Mouse (Mus musculus) erythroblast, adult 5-6 weeks (primary cell): ENCODE results near the gene Pir. TPM values are rescaled to one million over a fixed set of nuclear protein-coding genes. Genes with fewer than 3 reads are reported as not detected.

Source experiments
- ATAC-seq: replicated peaks from 2 replicates; pipeline ENCODE4 v1.8.0; 2016; ENCODE audit warnings: moderate number of reproducible peaks, mild to moderate bottlenecking, moderate TSS enrichment, inconsistent platforms; ENCODE audit not compliant: poor library complexity, low FRiP score, severe bottlenecking
- total RNA-seq, 2 experiments: library from RNA; stranded (forward) in 1 of 2; stranded (reverse) in 1 of 2; fragments of 150-400 nt in 1 of 2; fragments of 200-764, 138-1000 nt in 1 of 2; gene quantifications; 2 replicates each; pipeline versions ENCODE4 v1.2.3 to v1.2.4; 2015 to 2017; ENCODE audit warnings: low replicate concordance in 2 of 2

The Pir gene
- total RNA-seq (2015; ENCODE audit: low replicate concordance) (1.9 and 7.7 TPM in 2 replicates), total RNA-seq (2017; ENCODE audit: low replicate concordance) (10.1 and 11.4 TPM in 2 replicates)

DNA sequence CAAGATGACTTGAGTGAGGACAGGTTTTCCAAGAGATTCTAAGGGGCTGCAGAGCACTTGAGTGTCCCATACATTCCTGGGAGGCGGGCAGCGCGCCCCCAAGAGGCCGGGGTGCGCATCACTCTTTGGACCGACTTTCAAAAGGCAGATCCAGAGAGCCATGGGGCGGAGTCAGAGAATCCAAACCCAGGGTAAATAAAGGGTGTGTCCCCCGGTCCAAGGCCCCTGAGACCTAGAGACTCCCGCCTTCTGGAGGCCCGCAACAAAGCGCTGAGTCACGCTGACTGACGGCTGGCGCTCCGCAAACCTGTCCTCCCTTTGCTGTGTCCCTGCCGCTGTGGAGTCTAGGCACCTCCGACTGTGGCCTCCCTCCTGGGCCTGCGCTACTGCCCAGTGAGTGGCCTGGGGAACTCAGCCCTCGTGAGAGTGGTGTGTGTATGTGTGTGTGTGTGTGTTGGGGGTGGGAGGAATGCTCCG lies at the start of gene Pir:
Gene Pir (plus strand): TSS at position 87 of the 477 bp plus-strand sequence.
- peak; percentile 95 for ATAC-seq

DNA sequence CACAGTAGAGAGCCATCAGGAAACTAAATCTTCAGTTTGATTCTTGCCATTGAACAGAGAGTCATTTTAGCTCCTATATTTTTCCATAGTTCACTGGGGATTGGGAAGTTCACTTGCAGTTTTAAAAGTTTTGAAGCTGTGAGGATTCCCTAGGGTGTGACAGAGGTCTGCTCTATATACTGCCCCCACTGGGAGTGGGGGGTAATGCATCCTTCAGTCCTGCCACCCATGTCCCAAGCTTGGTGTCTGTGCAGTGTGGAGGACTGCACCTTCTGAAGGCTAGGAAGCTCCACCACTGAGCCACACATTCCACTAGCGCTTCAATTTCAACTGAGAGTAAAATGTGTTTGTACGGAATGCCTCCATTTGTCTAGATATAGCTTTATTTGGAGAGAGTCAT lies 47.2 kb upstream of the Pir start:
- ATAC-seq = peak; percentile 96

DNA sequence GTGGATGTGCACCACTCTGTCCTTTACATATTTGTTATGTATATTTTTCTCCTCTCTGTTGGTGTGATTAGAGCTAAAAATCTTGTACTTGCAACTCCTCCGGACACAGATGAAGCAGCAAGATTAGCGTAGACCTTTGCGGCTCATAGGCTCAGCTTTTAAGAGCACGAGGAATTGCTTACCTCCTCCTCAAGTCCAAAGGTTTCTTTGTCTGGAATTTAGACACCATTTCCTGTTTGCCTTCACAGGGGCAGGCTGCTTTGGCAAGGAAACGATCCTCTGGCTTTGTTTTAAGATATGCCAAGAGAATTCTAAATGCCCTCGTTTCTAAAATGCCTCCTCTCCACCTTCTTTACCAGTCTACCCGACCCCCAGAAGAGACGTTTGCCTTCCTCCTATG lies 35.8 kb upstream of the Pir start:
- ATAC-seq = no peak

DNA sequence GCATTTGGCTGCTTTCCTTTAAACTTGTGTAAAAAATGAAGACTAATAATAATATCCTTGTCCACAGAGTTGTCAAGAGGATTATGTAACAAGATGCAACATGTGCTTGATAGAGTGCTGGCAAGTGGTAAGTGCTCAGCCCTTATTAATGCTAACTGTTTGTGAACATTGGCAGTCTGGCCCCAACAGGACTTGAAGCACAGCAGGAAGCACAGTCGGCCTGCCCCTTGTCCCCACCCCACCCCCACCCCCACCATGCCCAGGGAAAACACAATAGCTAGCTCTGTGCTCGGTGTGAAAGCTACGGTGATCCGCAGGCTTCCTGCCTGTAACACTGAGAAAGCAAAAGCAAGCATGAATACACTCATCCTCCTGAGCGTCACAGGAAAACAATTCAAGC lies 23.5 kb upstream of the Pir start:
- ATAC-seq = no peak

DNA sequence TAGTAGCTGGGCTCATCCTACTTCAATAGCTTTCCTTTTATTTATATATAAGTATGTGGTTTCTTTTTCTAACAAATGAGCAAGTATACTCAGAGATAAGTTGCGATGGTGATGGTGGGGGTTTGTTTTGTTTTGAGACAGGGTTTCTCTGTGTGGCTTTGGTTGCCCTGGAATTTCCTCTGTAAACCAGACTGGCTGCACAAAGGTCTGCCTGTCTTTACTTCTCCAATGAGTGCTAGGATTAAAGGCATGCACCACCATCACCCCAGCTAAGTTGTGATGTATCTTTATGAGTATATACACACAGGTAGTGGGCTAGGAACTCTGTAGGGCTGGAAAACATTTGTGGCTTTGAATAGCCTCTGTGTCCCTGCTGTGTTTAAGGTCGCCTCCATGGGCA lies 22.4 kb upstream of the Pir start:
- ATAC-seq = no peak

DNA sequence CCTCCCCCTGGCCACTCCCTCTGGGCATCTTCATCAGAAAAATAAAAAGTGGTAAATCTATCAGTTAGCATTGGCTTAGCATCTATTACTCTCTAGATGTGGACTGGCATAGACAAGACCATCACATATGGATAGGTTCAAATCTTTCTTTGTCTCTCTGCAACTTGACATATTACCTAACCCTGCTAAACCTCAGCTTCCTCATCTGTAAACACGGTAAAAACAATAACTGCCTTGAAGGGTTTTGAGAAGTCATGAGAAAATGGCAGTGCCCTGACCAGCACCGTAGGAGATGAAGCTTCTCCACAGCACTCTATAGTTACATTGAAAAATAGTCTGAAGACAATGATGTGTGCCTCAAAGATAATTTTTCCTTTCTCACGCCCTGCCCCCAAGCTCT lies 12.6 kb upstream of the Pir start:
- no peak for ATAC-seq

DNA sequence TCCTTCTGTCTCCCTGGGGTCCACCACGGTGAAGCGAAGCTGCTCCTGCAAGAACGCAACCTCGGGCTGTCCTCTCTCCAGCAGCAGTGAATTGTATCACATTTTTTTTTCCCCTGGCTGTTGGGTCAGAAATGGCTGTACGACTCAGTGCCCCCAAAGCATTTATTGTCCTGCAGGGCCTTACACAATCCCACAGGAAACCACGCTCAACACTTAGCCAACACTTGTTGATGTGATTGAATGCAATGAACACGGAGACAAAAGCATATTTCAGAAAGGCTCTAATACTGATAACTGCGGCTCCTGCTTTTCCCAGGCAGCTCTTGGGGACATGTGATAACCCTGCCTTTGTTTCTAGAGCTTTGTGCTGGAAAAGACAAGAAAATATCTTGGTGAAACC lies 11.1 kb upstream of the Pir start, which contains the start of gene Bmx:
Gene Bmx (minus strand): TSS at position 137 of the 400 bp plus-strand sequence.
- no peak for ATAC-seq

DNA sequence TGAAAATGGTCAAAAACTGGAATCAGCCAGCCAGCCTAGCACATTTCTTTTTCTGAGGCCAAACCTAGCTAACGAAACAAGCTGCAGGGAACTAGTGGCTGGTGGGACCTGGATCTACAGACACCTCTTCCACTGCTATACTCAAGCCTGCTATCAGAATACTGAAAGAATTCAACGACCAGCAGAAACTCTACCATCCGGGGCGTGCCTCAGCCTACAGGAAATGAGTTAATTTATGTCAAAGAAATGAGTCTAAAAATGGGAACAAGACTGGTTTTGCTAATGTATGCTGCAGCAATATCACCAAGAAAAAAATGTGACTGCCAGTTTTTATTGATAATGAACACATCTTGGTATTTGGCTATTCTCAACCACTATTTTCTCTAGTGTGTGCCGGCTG lies 10.5 kb upstream of the Pir start:
- no peak for ATAC-seq

DNA sequence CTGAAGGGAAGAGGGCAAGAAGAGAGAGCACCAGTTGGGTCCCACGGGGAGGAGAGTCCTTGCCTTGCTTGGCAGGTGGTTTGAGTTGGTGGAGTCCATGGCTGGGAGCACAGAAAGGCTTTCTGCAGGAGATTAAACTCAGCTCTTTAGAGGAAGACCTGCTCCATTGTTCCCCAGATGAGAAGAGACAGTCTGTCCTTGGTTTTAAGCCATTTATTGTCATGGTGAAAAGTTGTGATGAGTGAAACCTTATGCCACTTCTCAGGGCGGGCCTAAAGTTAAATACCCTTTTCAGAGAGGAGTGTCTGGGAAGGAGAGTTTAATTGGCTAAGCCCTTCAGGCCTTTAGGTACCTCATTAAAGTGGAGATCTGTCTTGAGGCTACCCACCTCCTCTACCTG lies 6.9 kb upstream of the Pir start:
- no peak for ATAC-seq

DNA sequence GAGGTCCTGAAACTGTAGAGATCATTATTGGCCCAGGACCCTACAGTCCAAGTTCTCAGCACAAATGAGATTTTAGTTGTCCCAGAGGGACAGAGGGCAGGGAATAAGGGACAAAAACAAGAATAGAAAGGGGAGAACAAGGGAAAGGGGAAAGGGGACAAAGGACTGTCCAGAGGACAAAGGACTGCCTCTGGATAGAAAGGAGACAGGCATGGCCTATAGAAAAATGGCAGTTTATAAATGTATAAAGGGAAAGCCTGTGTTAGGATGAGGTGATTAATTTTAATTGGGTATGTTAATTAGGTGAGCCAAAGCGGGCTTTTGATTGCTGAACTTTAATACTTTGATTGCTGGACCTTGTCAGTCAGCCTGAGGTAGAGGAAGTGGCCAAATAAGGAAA lies 4.3 kb upstream of the Pir start:
- ATAC-seq = no peak

DNA sequence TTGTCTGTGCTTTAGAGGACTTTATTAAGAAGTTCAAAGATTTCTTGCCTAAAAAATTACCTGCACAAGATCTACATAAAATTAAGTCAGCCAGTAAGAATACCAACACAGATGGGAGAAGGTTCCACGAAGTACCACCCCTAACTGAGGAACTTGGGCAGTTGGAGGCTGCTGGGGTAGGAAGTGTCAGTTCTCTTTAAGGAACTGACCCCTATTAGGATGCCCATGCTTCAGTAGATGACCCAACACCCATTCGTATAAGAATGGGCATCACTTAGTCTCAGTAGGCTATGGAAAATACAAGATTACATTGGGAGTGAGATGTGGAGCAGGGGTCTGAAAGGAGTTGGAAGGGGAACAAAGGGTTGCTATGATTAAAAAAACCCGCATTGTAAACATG lies 1.4 kb downstream of the Pir start:
- no peak for ATAC-seq

DNA sequence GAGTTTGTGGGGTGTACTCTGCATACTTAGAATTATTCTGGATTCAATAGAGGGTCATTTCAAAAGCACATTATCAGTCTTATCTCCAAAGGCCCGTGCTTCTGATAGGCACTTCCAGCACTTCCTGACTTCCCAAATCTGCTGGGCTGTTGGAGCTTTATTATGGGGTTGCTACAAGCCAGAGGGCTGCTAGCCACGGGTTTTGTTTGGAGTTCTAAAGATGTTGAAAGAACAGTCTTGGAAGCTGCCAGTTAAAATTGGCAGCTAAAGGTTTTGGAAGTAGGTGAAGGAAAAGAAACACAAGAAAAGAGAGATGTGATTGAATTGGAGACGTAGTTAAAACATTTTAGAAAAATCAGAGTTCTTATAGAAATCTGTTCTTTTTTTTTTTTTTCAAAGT lies 6.4 kb downstream of the Pir start:
- no peak for ATAC-seq

DNA sequence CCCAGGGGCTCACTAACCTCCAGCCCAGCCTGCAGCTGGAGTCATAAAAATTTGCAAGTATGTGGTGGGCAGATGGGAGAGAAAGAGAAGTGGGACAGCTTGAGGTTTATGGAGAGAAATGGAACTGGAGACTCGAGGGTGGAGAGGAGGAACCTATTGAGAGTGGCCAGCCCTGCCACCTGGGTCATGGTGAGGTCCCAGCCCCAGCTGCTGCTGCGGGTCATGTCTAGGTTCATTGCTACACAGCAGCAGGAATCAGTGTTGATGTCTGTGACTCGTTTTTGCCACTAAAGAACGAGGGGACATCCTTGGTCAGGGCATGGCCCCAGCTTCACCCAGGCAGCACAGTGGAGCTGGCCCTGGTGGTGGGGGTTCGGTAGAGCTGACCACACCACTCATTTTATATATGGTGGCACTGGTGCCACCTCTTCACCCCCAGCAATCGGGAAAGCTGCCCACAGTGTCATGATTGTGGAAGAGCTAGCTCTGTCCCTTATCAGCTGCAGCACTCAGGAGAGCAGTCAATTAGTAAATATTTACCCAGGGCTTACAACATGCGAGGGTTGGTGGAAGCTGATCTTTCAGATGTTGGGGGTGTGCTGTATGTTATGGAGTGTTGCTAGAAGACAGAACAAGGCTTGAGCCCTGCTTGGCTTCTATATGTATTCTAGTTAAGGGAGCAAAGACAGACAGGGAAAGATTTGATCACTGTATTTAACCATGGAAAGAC lies 11.9 kb downstream of the Pir start:
- ATAC-seq = no peak

DNA sequence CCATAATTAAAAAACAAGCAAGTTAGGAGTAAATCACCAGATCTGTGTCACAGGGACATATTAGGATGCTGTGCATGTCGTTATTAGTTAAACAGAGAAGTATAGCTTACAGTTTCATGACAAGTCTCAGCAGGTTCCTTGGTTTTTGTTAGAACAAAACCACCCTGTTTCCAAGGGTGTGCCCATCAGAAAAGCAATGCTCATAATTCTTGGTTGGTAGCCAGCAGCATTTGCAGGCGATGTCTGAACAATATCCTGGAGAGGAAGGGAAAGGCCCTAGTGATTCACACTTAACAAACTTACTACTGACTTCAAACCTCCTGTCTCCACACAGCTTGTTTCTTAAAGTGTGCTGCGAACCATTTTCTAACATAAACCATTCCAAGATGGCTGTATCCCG lies 14.6 kb downstream of the Pir start:
- ATAC-seq = no peak

DNA sequence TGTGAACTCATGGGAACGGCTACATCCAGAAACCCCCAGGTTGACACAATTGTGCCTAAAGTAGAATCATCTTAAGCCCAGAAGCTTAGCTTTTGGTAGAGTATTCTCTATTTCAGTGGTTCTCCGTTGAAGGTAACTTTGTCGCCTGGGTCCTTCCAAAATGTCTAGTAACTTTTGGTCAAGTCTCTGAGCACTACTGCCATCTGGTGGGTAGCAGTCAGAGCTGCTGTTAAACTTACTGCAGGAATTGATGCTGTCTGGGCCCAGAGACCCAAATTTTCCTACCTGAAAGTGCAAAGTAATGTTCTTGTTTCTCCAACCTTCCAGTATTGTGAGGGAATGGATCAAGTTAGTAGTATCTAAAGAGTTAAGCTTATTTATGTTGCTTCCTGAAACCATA lies 17.9 kb downstream of the Pir start:
- peak; percentile 77 for ATAC-seq

DNA sequence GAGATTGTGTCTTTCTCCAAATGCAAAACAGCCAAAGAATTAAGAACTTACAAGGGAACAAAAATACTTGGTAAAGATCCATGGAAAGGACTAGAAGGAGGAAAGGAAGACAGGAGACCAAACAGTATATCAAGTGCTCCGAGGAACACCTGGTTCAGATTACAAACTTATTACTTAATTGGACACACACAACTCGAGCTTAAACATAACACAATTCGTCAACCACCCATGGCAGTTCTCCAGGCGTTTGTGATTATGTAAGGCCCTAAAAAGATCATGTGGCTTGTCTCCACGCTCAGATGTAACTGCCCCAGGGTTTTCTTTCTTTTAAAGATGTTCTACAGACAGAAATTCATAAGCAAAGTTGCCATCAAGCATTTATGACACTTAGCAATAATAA lies 22.0 kb downstream of the Pir start:
- ATAC-seq = no peak

DNA sequence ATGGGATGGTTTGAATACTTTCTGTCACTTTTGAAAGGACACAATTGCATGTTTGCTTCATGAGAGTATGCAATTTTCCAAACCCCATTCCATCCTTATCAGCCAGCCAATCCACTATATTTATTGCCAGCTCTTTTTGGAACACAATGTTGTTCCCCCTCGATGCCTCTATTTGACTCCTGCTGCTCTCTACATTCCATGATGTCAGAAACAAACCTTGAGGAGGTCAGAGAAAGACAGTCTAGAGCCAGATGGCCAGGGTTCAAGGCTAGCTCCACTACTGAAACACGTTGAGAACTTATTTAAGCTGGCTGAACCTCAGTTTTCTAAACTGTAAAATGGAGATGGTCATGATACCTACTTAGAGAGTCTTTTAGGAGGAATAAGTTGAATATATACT lies 37.1 kb downstream of the Pir start:
- ATAC-seq = no peak

DNA sequence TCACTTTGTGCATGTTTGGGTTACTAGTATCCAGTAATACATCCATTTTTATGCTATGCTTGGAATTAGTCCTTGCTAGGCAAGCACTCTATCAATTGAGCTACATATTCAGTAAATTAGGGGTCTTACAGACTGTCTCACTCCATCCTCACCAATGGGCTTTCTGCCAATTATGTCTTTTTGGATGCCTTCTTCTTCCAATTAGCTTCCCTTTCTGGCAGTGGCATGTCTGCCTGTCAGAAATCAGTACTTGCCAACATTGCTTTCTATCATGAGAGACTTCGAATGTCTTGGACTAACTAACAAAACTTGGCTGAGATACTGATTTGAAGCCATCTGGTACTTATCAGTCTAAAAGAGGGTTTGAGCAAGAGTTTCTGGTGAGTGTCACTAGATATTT lies 44.7 kb downstream of the Pir start:
- ATAC-seq = no peak

DNA sequence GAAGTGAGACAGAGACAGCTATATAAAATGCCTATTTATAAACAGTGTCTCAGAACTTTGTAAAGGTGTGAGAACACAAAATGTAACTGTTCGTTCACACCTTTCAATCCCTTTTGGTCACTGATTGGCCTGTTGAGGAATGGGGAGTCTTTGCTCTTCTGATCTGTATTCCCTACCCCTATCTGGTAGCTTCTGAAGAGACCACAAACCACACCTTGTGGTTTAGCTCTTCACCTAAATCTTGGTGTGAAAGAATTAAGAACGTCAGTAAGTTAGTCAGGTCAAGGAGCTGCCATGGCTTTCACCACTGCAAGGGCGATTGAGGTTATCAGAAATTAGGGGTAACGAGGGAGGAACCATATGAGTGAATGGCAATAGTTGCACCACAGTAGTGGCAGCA lies 49.4 kb downstream of the Pir start:
- no peak for ATAC-seq

DNA sequence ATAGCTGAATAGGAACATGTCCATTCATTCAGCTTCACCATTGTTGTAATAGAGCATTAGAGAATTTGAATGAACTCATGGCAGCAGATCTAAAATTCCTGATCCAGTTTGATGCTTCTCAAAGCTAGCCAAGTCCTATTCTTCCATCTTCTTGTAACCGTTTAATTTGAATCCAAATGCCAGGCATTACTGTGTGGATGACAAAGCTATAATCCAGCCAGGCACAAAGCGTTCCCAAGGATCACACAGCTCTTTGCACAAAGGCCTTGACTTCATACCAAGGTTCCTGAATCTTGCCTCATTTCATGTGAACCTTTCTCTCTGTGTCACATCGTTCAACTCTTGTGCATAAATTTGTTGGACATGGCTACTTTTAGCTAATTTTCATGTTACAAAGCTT lies 50.9 kb downstream of the Pir start:
- ATAC-seq = no peak

DNA sequence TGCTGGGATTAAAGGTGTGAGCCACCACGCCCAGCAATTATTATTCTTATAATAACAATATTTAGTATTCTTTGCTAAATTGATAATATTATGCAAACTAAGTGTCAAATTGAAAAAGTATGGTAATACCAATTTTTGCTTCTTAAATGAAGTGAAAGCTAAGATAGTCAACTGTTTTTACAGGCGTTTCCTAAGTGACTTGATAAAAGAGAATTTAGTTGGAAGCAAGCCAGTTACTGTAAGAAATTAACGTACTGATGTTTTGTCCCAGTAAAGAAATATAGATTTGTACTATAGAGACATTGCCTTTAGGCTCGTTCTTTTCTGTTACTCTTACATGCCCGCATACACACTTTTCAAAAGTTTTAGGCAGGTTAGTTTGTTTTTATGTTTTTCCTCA lies 53.3 kb downstream of the Pir start:
- ATAC-seq = no peak

DNA sequence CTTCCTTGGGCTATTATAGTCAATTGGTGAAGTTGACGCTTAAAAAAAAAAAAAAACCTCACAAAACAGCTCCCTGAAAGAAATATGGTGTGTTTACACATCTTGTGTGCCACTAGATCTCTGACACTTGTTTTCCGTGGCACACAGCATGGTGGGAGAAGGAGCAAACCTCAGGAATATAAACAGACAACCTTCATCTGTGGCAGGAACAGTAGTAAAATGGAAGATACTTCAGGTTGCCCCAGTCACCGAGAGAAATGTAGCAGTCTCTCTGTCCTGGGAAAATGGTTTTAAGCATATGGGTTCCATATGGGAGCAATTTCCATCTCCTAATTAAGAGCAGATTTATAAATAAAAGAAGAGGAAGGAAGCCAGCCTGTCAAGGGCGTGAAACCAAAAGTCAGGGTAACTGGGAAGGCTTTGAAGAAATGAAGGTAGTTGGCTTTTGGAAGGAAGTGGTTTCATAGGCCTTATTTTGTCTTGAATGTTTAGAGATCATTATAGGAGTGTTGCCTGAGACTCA lies 54.3 kb downstream of the Pir start:
- ATAC-seq = no peak
